9 mouse cellular contexts compared by ENCODE assay signal in the genomic region with DNA sequence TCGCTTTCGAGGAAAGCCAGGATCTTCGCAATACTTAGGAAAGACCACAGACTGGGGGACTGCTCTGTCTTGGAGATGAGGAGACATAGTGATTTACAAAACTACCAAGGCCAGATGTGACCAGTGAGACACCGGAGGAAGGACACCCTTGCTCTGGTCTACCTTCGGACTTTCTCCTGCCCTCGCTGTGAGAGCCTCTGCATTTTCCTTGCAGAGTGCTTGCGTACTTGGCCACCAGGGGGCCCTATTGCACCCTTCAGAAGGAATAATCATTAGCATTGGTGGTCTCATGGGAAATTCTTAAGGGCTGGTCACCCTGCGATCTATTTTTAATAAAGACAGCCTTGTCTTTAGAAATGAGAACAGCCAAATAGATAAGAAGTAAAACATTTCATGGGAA.
DNase-seq lines count a peak whose midpoint lies in the region; ATAC-seq and TF ChIP-seq lines count a peak whose summit lies in the region.
"Had no signal": no experiment of that assay in that cellular context is flagged by ENCODE, and none has a peak within 500 bp of the region (broad histone marks: within the 10 kb centered on the region; RNA-seq: fewer than 3 reads in every experiment).

No protein-coding gene starts in this region.

- peak; percentile 96 for TF ChIP-seq CTCF in left cerebral cortex, adult 2 months (IDR thresholded peaks at IDR 0.05)

- peak; percentile 50 for DNase-seq in cerebellum, adult 11 months
- peak; percentile 8 for DNase-seq in c-Kit-positive CD71-positive TER-119-negative erythroid progenitor cells, embryonic 14.5 days (ENCODE audit: low read depth)
- peak; percentile 60 for DNase-seq in forelimb bud, embryonic 11.5 days (ENCODE audit: low read depth, low spot score)
- DNase-seq in left cerebral cortex, adult 2 months (ENCODE audit: extremely low spot score in 1 of 2, low spot score in 2 of 2): peak; percentile 59 to 64
- peak; percentile 90 for DNase-seq in midbrain, embryonic 14.5 days
- peak; percentile 31 to 64 for DNase-seq in spleen, postnatal 10 days (ENCODE audit: low spot score in 2 of 2)

- H3K36me3 ChIP-seq in hindbrain, embryonic 15.5 days: no peaks in the 10 kb centered on the region
- no peaks in the 10 kb centered on the region for H3K36me3 ChIP-seq in midbrain, embryonic 14.5 days (ENCODE audit: control insufficient read depth, insufficient read depth, low read length)

- ATAC-seq in cerebellum, adult (ENCODE audit: insufficient number of reproducible peaks, low FRiP score, low TSS enrichment): no peak
- peak; percentile 65; the same call in 1 of the 2 replicates for ATAC-seq in hindbrain, embryonic 15.5 days (ENCODE audit: low FRiP score, low read depth)
- no peak for ATAC-seq in midbrain, embryonic 14.5 days (ENCODE audit: low FRiP score, low TSS enrichment)

- no peaks in the 10 kb centered on the region for H3K27me3 ChIP-seq in hindbrain, embryonic 15.5 days
- H3K27me3 ChIP-seq in midbrain, embryonic 14.5 days (ENCODE audit: control insufficient read depth, insufficient read depth, low read length): no peaks in the 10 kb centered on the region

- no peak overlapping the region for H3K9ac ChIP-seq in hindbrain, embryonic 15.5 days
- no peak overlapping the region for H3K9ac ChIP-seq in midbrain, embryonic 14.5 days (replicated peaks; ENCODE audit: low read length)

- no peak overlapping the region for H3K27ac ChIP-seq in hindbrain, embryonic 15.5 days (replicated peaks)
- peak overlapping the region; percentile 17; the same call in 1 of the 2 replicates for H3K27ac ChIP-seq in left cerebral cortex, adult 2 months
- H3K27ac ChIP-seq in midbrain, embryonic 14.5 days (replicated peaks; ENCODE audit: low read depth, low read length): no peak overlapping the region

- intact Hi-C loops in left cerebral cortex, adult 2 months (cut with DNase I): loop anchor here (1.0 to 10.0 kb wide), 5 partner anchors 29 to 589 kb away; partner anchors contain the start of gene Apba1

- peaks cover 6% of the 10 kb centered on the region; the same call in 1 of the 2 replicates for H3K4me1 ChIP-seq in hindbrain, embryonic 15.5 days (replicated peaks)
- peaks cover 13% of the 10 kb centered on the region; the same call in 1 of the 2 replicates for H3K4me1 ChIP-seq in midbrain, embryonic 14.5 days (ENCODE audit: control insufficient read depth, insufficient read depth, low read length)

- no peak overlapping the region for H3K4me3 ChIP-seq in hindbrain, embryonic 15.5 days
- H3K4me3 ChIP-seq in left cerebral cortex, adult 2 months: no peak overlapping the region
- H3K4me3 ChIP-seq in midbrain, embryonic 14.5 days (replicated peaks; ENCODE audit: low read depth, low read length): no peak overlapping the region
- H3K4me3 ChIP-seq: megakaryocyte, embryonic 14.5 days had no signal

- H3K4me2 ChIP-seq in hindbrain, embryonic 15.5 days: no peak overlapping the region
- no peak overlapping the region for H3K4me2 ChIP-seq in midbrain, embryonic 14.5 days (ENCODE audit: low read length)

- no peaks in the 10 kb centered on the region for H3K9me3 ChIP-seq in hindbrain, embryonic 15.5 days
- H3K9me3 ChIP-seq in midbrain, embryonic 14.5 days (ENCODE audit: control insufficient read depth, low read length): no peaks in the 10 kb centered on the region
- H3K9me3 ChIP-seq: megakaryocyte, embryonic 14.5 days had no signal

- WGBS in hindbrain, embryonic 15.5 days: 47% methylated on average over 8 of the region's 8 CpGs
- WGBS in midbrain, embryonic 14.5 days: 47% methylated on average over 8 of the region's 8 CpGs

Comparison
In these comparisons a context has a peak if more than half of its experiments do, and no peak if none do; other contexts are left out.
1. DNase-seq: peak in every context shown above with its lines; median percentile 90 in midbrain, embryonic 14.5 days; 62 in left cerebral cortex, adult 2 months; 60 in forelimb bud, embryonic 11.5 days; 50 in cerebellum, adult 11 months; 48 in spleen, postnatal 10 days; 8 in c-Kit-positive CD71-positive TER-119-negative erythroid progenitor cells, embryonic 14.5 days.